Mouse (Mus musculus): Measurements from ENCODE around the gene Prss36. TPM values are rescaled to one million over a fixed set of nuclear protein-coding genes. Genes with fewer than 3 reads are reported as not detected.

Prss36 gene
- total and polyA plus RNA-seq, 3 experiments, result 1.7 to 5.1 TPM; not detected in 1

GRCm38 (mm10) chr7:127967004-127967921, 20.7 kb upstream of the Prss36 start, which contains the start of gene Fus (continued):
- TF ChIP-seq MAZ (IDR thresholded peaks at IDR 0.05; ENCODE audit: low read depth, low read length), result peak; percentile 40
- TF ChIP-seq NRF1 (IDR thresholded peaks at IDR 0.05; ENCODE audit: insufficient read depth, low read depth, low read length, poor library complexity, severe bottlenecking), result peak; percentile 67
- no peak for TF ChIP-seq UBTF (IDR thresholded peaks at IDR 0.05; ENCODE audit: borderline replicate concordance, insufficient read depth, low read depth, low read length)

DNA sequence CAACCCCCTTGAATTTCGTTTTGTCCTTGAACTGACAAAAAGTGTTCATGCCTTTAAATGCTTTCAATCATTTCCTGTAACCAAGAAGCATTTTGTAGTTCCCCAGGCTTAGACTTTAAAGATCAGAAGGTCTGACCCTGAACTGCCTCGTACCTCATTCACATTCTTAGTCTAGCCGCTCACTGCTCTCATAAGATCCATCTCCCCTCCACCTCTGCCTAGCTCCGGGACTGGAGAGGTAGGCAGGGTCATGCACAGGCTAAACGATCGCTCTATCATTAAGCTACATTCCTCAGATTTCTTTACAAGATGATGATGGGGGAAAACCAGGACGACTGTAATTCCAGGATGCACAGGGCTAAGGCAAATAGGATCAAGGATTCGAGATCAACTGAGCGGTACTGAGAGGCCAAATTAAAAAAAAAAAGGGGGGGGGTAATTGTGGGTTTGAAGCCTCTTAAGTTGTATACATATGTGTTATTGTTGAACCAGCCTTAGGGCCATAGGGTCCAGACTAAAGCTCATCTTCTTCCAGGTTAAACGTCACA, 19.9 kb upstream of the Prss36 start:
- DNase-seq (ENCODE audit: low read depth, low spot score), result peak; percentile 67
- Histone ChIP-seq H3K27ac (ENCODE audit: control insufficient read depth, low read depth, low read length) (peak overlapping the region; percentile 83), H3K9ac (ENCODE audit: control insufficient read depth, low read depth, low read length, poor library complexity, severe bottlenecking) (peak overlapping the region; percentile 82)

GRCm38 (mm10) chr7:127959364-127959763, 12.8 kb upstream of the Prss36 start:
- no peak overlapping the region for H3K27ac ChIP-seq (ENCODE audit: control insufficient read depth, low read depth, low read length)
- peaks cover 8 to 13% of the 10 kb centered on the region in 2 experiments; a peak in 3 of 4 replicates for H3K27me3 ChIP-seq (ENCODE audit: control insufficient read depth in 1 of 2, insufficient read depth in 2 of 2, low read length in 2 of 2)
- no peak for DNase-seq (ENCODE audit: low read depth, low spot score)
- H3K9ac ChIP-seq (ENCODE audit: control insufficient read depth, low read depth, low read length, poor library complexity, severe bottlenecking), result no peak overlapping the region
- TF ChIP-seq CTCF (IDR thresholded peaks at IDR 0.05 in 2 of 3, conservative IDR thresholded peaks at IDR 0.05 in 1 of 3; ENCODE audit: control insufficient read depth in 1 of 3, insufficient read depth in 1 of 3, low read depth in 2 of 3, low read length in 3 of 3, poor library complexity in 1 of 3, severe bottlenecking in 1 of 3) (no peak), MYC (IDR thresholded peaks at IDR 0.05; ENCODE audit: low read depth, low read length) (no peak), MAZ (IDR thresholded peaks at IDR 0.05; ENCODE audit: low read depth, low read length) (no peak), ETS1 (IDR thresholded peaks at IDR 0.05; ENCODE audit: low read depth, low read length) (no peak), USF2 (IDR thresholded peaks at IDR 0.05; ENCODE audit: borderline replicate concordance in 1 of 2, insufficient read depth in 1 of 2, low read depth in 1 of 2, low read length in 2 of 2) (no peak), RAD21 (IDR thresholded peaks at IDR 0.05; ENCODE audit: low read depth, low read length) (no peak), NELFE (IDR thresholded peaks at IDR 0.05; ENCODE audit: low read depth, low read length) (no peak), POLR2AphosphoS5 (IDR thresholded peaks at IDR 0.05; ENCODE audit: borderline replicate concordance, low read depth, low read length) (no peak), ZMIZ1 (IDR thresholded peaks at IDR 0.05; ENCODE audit: low read depth, low read length) (no peak), KAT2A (conservative IDR thresholded peaks at IDR 0.05; ENCODE audit: low read depth, low read length) (no peak), USF1 (IDR thresholded peaks at IDR 0.05; ENCODE audit: low read depth, low read length) (no peak), POLR2AphosphoS2 (IDR thresholded peaks at IDR 0.05; ENCODE audit: low read length) (no peak), ZNF384 (IDR thresholded peaks at IDR 0.05; ENCODE audit: low read depth, low read length) (no peak), ZKSCAN1 (IDR thresholded peaks at IDR 0.05; ENCODE audit: low read depth, low read length) (no peak), ELF1 (IDR thresholded peaks at IDR 0.05; ENCODE audit: low read depth, low read length) (no peak), MEF2A (IDR thresholded peaks at IDR 0.05; ENCODE audit: extremely low read depth, insufficient replicate concordance, low read depth, low read length, poor library complexity, severe bottlenecking) (no peak), BHLHE40 (IDR thresholded peaks at IDR 0.05; ENCODE audit: borderline replicate concordance, low read depth, low read length) (no peak), CHD2 (IDR thresholded peaks at IDR 0.05; ENCODE audit: low read length) (no peak), TCF12 (IDR thresholded peaks at IDR 0.05; ENCODE audit: low read depth, low read length) (no peak)
- H3K4me1 ChIP-seq (ENCODE audit: control insufficient read depth in 1 of 2, insufficient read depth in 2 of 2, low read length in 2 of 2), result no peaks in the 10 kb centered on the region
- H3K4me3 ChIP-seq (ENCODE audit: control insufficient read depth in 1 of 2, insufficient read depth in 1 of 2, low read depth in 2 of 2, low read length in 2 of 2), result no peak overlapping the region
- H3K79me2 ChIP-seq (ENCODE audit: control insufficient read depth, insufficient read depth, low read length, poor library complexity), result no peaks in the 10 kb centered on the region
- no peaks in the 10 kb centered on the region for H3K36me3 ChIP-seq (ENCODE audit: control insufficient read depth in 1 of 2, insufficient read depth in 2 of 2, low read length in 2 of 2)
- no peaks in the 10 kb centered on the region for H3K9me3 ChIP-seq (replicated peaks; ENCODE audit: insufficient read depth, low read length)

More for the DNA sequence above, 19.9 kb upstream of the Prss36 start:
- H3K27me3 ChIP-seq (ENCODE audit: control insufficient read depth in 1 of 2, insufficient read depth in 2 of 2, low read length in 2 of 2), result no peaks in the 10 kb centered on the region
- H3K79me2 ChIP-seq (ENCODE audit: control insufficient read depth, insufficient read depth, low read length, poor library complexity), result peaks cover 33% of the 10 kb centered on the region
- no peak for TF ChIP-seq MYB (IDR thresholded peaks at IDR 0.05; ENCODE audit: low read depth, low read length)
- peak overlapping the region; percentile 74 to 75 for H3K4me3 ChIP-seq (ENCODE audit: control insufficient read depth in 1 of 2, insufficient read depth in 1 of 2, low read depth in 2 of 2, low read length in 2 of 2)
- peaks cover 11 to 24% of the 10 kb centered on the region in 2 experiments for H3K36me3 ChIP-seq (ENCODE audit: control insufficient read depth in 1 of 2, insufficient read depth in 2 of 2, low read length in 2 of 2)
- H3K9me3 ChIP-seq (replicated peaks; ENCODE audit: insufficient read depth, low read length), result no peaks in the 10 kb centered on the region
- peaks cover 3 to 13% of the 10 kb centered on the region in 2 experiments for H3K4me1 ChIP-seq (ENCODE audit: control insufficient read depth in 1 of 2, insufficient read depth in 2 of 2, low read length in 2 of 2)

Measured in MEL (cell line).